Mouse (Mus musculus) gonadal fat pad, adult 2 months (tissue): ENCODE results near the gene Flt3. TPM values are rescaled to one million over a fixed set of nuclear protein-coding genes. Genes with fewer than 3 reads are reported as not detected.

ENCODE experiments used
- DNase-seq: peaks from one replicate; pipeline ENCODE4 v3.0.0-alpha.2; 2012; ENCODE audit warnings: low read depth
- polyA plus RNA-seq: library from polyadenylated mRNA; depleted of rRNA; stranded (reverse); fragments of >200 nt; gene quantifications from 2 replicates; pipeline ENCODE4 v1.2.3, GENCODE M21; 2012; rRNA removed

Flt3 gene
- polyA plus RNA-seq, 1 experiment: 0.38 TPM

- no peak for DNase-seq
Measured at GRCm38 (mm10) chr5:147291764-147292505, 108.4 kb downstream of the Flt3 start.

GRCm38 (mm10) chr5:147284365-147284764 lies 115.9 kb downstream of the Flt3 start:
- no peak for DNase-seq

Other genes with a start within 250 kb of the Flt3 start
- gene Gsx1, start 211.8 kb downstream of the Flt3 start, polyA plus RNA-seq: not detected in 2 replicates
- gene Pdx1, start 130.5 kb downstream of the Flt3 start, polyA plus RNA-seq: not detected in 2 replicates
- gene Cdx2, start 93.2 kb downstream of the Flt3 start, polyA plus RNA-seq: 0.11 and 0.15 TPM in 2 replicates
- not detected in 2 replicates for gene Urad, start 78.0 kb downstream of the Flt3 start, polyA plus RNA-seq
- gene Pan3, start 29.7 kb upstream of the Flt3 start, polyA plus RNA-seq: 40.1 and 42.1 TPM in 2 replicates